Mouse (Mus musculus) heart, postnatal 0 days (tissue): ENCODE measurements at regions not wholly inside any gene's neighbourhood (a gene's known extent, or its start where the extent isn't known, plus 50 kb on each side); places are given as distances from the start of the nearest gene placed in this dataset.
A peak's percentile ranks its signal among the peaks of the same experiment; 100 is the strongest.

Experiments
- ATAC-seq: fragments of 200-750 bp; cut with Nextera tagmentation; 2 replicates; pipeline ENCODE4 v1.8.0; 2017; ENCODE audit warnings: low read depth, moderate number of reproducible peaks, moderate library complexity; ENCODE audit not compliant: insufficient read depth
- DNase-seq: peaks from one replicate; pipeline ENCODE4 v3.0.0-alpha.2; 2016; ENCODE audit warnings: low spot score
- H3K27ac ChIP-seq: fragments of 300-500 bp; sonication (generic); 2 replicates; pipeline ENCODE4 v1.5.1; 2014; ENCODE audit warnings: low read depth, mild to moderate bottlenecking
- H3K27me3 ChIP-seq: fragments of 300-500 bp; sonication (generic); 2 replicates; pipeline ENCODE4 v1.6.1; 2014; ENCODE audit warnings: low read length, mixed read lengths; ENCODE audit not compliant: control insufficient read depth, insufficient read depth
- H3K36me3 ChIP-seq: fragments of 300-500 bp; sonication (generic); replicated peaks from 2 replicates; pipeline ENCODE4 v1.6.1; 2014; ENCODE audit warnings: low read length, mixed read lengths; ENCODE audit not compliant: control insufficient read depth, insufficient read depth
- H3K4me1 ChIP-seq: fragments of 300-500 bp; sonication (generic); 2 replicates; pipeline ENCODE4 v1.6.1; 2014; ENCODE audit warnings: antibody characterized with exemption; ENCODE audit not compliant: control insufficient read depth, insufficient read depth
- H3K4me2 ChIP-seq: fragments of 300-500 bp; sonication (generic); 2 replicates; pipeline ENCODE4 v1.6.1; 2014; ENCODE audit warnings: low read depth, mild to moderate bottlenecking, low read length, moderate library complexity
- H3K4me3 ChIP-seq: fragments of 300-500 bp; sonication (generic); 2 replicates; pipeline ENCODE4 v1.5.1; 2014; ENCODE audit warnings: low read depth, low read length
- H3K9ac ChIP-seq: fragments of 300-500 bp; sonication (generic); replicated peaks from 2 replicates; pipeline ENCODE4 v1.6.1; 2014; ENCODE audit warnings: low read depth, low read length, mixed read lengths
- H3K9me3 ChIP-seq: fragments of 300-500 bp; sonication (generic); replicated peaks from 2 replicates; pipeline ENCODE4 v1.6.1; 2016; ENCODE audit warnings: low read length; ENCODE audit not compliant: control insufficient read depth
- CTCF ChIP-seq: IDR thresholded peaks from 2 replicates; pipeline ENCODE4 v1.5.1; 2016; ENCODE audit warnings: antibody characterized with exemption, control low read depth, low read depth
- EP300 ChIP-seq: IDR thresholded peaks from 2 replicates; pipeline ENCODE4 v1.6.1; 2016; ENCODE audit warnings: antibody characterized with exemption, low read depth
- WGBS: fragments of 180-500 bp; shearing (Covaris S2); extraction: QIAGEN DNeasy Blood & Tissue Kit; methylation state at CpG from one replicate; pipeline ENCODE4 v1.1.7; 2014; 5-methylcytosine and 5-hydroxymethylcytosine counted together

DNA sequence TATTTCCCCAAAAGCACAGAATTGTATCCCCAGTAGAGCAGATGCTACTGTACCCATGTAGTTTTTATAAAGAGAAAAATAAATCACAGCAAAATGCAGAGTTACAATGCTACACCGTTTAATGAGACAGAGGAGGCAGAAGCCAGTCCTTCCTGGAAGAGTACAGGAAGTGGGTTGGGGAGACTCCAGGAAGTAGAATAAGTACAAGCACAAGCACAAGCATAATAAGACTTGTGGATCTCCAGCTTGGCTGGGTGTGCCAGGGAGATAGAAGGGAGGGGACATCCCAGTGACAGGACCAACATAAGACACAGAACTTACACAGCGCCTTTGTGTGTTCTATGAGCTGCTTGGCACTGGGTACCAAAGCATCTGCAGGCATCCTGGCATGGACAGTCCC is 67.3 kb upstream of the Ubl3 start:
- H3K9ac ChIP-seq = no peak overlapping the region
- no peak for ATAC-seq
- H3K4me1 ChIP-seq = no peaks in the 10 kb centered on the region
- no peak overlapping the region for H3K4me2 ChIP-seq
- DNase-seq = no peak
- 71% methylated on average over 2 of the region's 2 CpGs for WGBS
- no peak overlapping the region for H3K4me3 ChIP-seq
- H3K27me3 ChIP-seq = no peaks in the 10 kb centered on the region
- H3K27ac ChIP-seq = no peak overlapping the region
- TF ChIP-seq CTCF = no peak
- TF ChIP-seq EP300 = no peak
- no peaks in the 10 kb centered on the region for H3K9me3 ChIP-seq
- H3K36me3 ChIP-seq = no peaks in the 10 kb centered on the region

GRCm38 (mm10) chr5:148616426-148616825 is 63.8 kb upstream of the Ubl3 start:
- TF ChIP-seq EP300 = no peak
- no peak for TF ChIP-seq CTCF
- 72% methylated on average over 3 of the region's 3 CpGs for WGBS
- Histone ChIP-seq H3K9me3 (no peaks in the 10 kb centered on the region), H3K9ac (no peak overlapping the region), H3K4me3 (no peak overlapping the region), H3K4me1 (no peaks in the 10 kb centered on the region), H3K27me3 (no peaks in the 10 kb centered on the region), H3K36me3 (no peaks in the 10 kb centered on the region), H3K4me2 (no peak overlapping the region), H3K27ac (no peak overlapping the region)
- ATAC-seq (no peak), DNase-seq (no peak)

DNA sequence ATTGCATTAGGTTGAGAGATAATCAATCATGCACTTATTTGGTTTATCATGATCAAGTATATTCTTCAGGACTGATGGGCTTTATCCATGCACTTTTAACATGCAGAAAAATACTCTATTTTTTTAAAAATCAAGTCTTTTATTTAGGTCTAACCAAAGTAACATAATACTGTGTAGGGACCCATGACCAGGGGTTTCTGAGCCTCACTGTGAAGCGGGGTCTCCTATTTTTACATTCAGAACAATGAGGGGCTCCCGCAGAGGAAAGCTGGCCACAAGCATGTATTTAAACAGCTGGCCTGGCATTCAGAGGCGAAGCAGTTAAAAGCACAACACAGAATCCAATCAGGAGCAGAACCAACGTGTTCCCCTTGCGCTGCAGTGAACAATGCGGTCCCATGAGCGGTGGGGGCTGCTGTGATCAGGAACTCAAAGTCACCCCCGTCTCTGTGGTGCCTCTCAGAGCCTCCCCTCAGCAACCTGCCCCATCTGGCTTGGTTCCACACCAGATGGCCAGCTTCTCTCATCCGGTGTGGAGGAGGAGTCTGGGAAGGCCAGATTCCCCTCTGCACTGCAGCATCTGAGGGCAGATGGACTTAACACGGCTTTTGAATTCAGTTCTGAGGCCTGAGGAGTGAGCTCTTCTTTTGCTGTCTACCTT is 63.2 kb upstream of the Ubl3 start:
- no peak for TF ChIP-seq EP300
- TF ChIP-seq CTCF = no peak
- Histone ChIP-seq H3K4me3 (no peak overlapping the region), H3K36me3 (no peaks in the 10 kb centered on the region), H3K4me1 (no peaks in the 10 kb centered on the region), H3K9ac (no peak overlapping the region), H3K27me3 (no peaks in the 10 kb centered on the region), H3K27ac (no peak overlapping the region), H3K9me3 (no peaks in the 10 kb centered on the region), H3K4me2 (no peak overlapping the region)
- 48% methylated on average over 10 of the region's 10 CpGs for WGBS
- DNase-seq (no peak), ATAC-seq (peak; percentile 47)

- DNase-seq (no peak), ATAC-seq (no peak)
- Histone ChIP-seq H3K36me3 (no peaks in the 10 kb centered on the region), H3K4me3 (no peak overlapping the region), H3K4me1 (no peaks in the 10 kb centered on the region), H3K27ac (no peak overlapping the region), H3K9ac (no peak overlapping the region), H3K9me3 (no peaks in the 10 kb centered on the region), H3K4me2 (no peak overlapping the region), H3K27me3 (no peaks in the 10 kb centered on the region)
- TF ChIP-seq EP300 (no peak), CTCF (no peak)
- WGBS = 83% methylated on average over 14 of the region's 14 CpGs
These were observed 62.5 kb upstream of the Ubl3 start for GRCm38 (mm10) chr5:148615117-148615516.

DNA sequence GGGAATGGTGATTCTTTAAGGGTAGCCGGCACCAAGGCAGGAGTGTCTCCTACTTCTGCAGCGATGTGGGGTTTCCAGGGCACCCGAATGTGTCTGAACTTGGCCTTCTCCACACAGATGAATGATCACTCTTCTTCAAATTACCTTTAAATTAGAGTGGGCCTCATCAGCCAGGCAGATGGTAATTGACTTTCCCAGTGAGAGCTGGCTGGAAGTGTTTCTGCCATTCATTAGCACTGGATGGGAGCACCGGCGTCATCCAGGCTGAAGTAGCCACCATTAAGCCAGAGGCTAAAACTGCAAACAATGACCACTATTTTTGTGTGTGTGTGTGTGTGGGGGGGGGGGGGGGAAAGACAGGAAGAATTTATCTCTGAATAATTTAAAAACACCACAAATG is 58.7 kb upstream of the Ubl3 start:
- H3K4me2 ChIP-seq = no peak overlapping the region
- H3K9me3 ChIP-seq = no peaks in the 10 kb centered on the region
- no peaks in the 10 kb centered on the region for H3K27me3 ChIP-seq
- no peaks in the 10 kb centered on the region for H3K36me3 ChIP-seq
- WGBS = 86% methylated on average over 5 of the region's 5 CpGs
- no peak for DNase-seq
- ATAC-seq = no peak
- peaks cover 9% of the 10 kb centered on the region; the same call in 1 of the 2 replicates for H3K4me1 ChIP-seq
- H3K4me3 ChIP-seq = no peak overlapping the region
- no peak overlapping the region for H3K9ac ChIP-seq
- no peak for TF ChIP-seq CTCF
- TF ChIP-seq EP300 = no peak
- H3K27ac ChIP-seq = no peak overlapping the region

DNA sequence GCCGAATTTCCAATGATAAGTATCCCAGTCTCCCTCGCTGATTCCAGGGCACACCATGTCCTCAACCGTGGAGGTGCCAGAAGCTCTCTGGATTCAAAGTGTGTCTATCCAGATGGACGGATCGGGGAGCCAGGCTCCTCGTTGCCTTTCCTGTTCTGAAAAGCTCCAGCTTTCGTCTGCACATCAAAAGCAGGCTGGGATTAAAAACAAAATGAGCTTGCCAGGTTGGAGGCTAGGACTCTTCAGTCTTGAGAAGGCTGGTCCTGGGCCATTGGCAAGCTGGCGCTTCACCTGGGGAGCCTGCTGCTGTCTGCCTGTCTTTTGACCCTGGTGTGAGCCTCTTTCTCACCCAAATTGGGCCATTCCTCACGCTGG is 56.9 kb upstream of the Ubl3 start:
- Histone ChIP-seq H3K9ac (no peak overlapping the region), H3K27ac (no peak overlapping the region), H3K36me3 (no peaks in the 10 kb centered on the region), H3K27me3 (no peaks in the 10 kb centered on the region), H3K9me3 (no peaks in the 10 kb centered on the region), H3K4me1 (peaks cover 9% of the 10 kb centered on the region; the same call in 1 of the 2 replicates), H3K4me2 (no peak overlapping the region), H3K4me3 (no peak overlapping the region)
- TF ChIP-seq CTCF = no peak
- TF ChIP-seq EP300 = no peak
- DNase-seq (no peak), ATAC-seq (no peak)
- 74% methylated on average over 9 of the region's 9 CpGs for WGBS
